Mouse (Mus musculus): ENCODE data around the gene Tcea2. TPM values are rescaled to one million over a fixed set of nuclear protein-coding genes. Genes with fewer than 3 reads are reported as not detected.

Gene Tcea2
- polyA plus RNA-seq, 2 experiments from 2014 or later, result 14.3 to 16.0 TPM

GRCm38 (mm10) chr2:181715382-181715781 is 35.3 kb downstream of the Tcea2 start:
- no peak for ATAC-seq

- no peak for ATAC-seq
Measured at GRCm38 (mm10) chr2:181716991-181717390, 36.9 kb downstream of the Tcea2 start.

- ATAC-seq, result no peak
Measured at GRCm38 (mm10) chr2:181720061-181720460, 40.0 kb downstream of the Tcea2 start.

GRCm38 (mm10) chr2:181721200-181721599 is 41.1 kb downstream of the Tcea2 start:
- ATAC-seq, result no peak

- ATAC-seq, result no peak
Measured at GRCm38 (mm10) chr2:181722213-181722612, 42.1 kb downstream of the Tcea2 start.

- no peak for ATAC-seq
Measured at GRCm38 (mm10) chr2:181727659-181728262, 47.7 kb downstream of the Tcea2 start.

- ATAC-seq, result no peak
Measured at GRCm38 (mm10) chr2:181730051-181730450, 49.9 kb downstream of the Tcea2 start.

Other genes with a start within 250 kb of the Tcea2 start
- 1 to 10 TPM; 3.4 to 4.3 TPM for gene Zbtb46, start 220.9 kb upstream of the Tcea2 start, polyA plus RNA-seq (2017; shearing (Covaris generic))
- gene Abhd16b, start 187.1 kb upstream of the Tcea2 start, polyA plus RNA-seq (2017; shearing (Covaris generic)), result not detected
- 100 to 1,000 TPM; 108 to 109 TPM for gene Tpd52l2, start 183.2 kb upstream of the Tcea2 start, polyA plus RNA-seq (2017; shearing (Covaris generic))
- gene Dnajc5, start 159.8 kb upstream of the Tcea2 start, polyA plus RNA-seq (2017; shearing (Covaris generic)), result 10 to 100 TPM; 39.4 to 46.7 TPM
- gene Uckl1, start 95.4 kb upstream of the Tcea2 start, polyA plus RNA-seq (2017; shearing (Covaris generic)), result 100 to 1,000 TPM; 178 to 280 TPM
- gene Prpf6, start 88.4 kb upstream of the Tcea2 start, polyA plus RNA-seq (2017; shearing (Covaris generic)), result 100 to 1,000 TPM in 1 of 2 experiments, 10 to 100 TPM in 1; 86.8 to 115 TPM
- gene Zfp512b, start 87.5 kb upstream of the Tcea2 start, polyA plus RNA-seq (2017; shearing (Covaris generic)), result 10 to 100 TPM; 19.0 to 45.0 TPM
- gene Samd10, start 81.1 kb upstream of the Tcea2 start, polyA plus RNA-seq (2017; shearing (Covaris generic)), result 1 to 10 TPM; 5.9 to 7.1 TPM
- not detected for gene Gm29797, start 23.3 kb upstream of the Tcea2 start, polyA plus RNA-seq (2017; shearing (Covaris generic))
- not detected for gene Sox18, start 8.7 kb upstream of the Tcea2 start, polyA plus RNA-seq (2017; shearing (Covaris generic))
- 100 to 1,000 TPM; 174 to 198 TPM for gene Rgs19, start 13.7 kb downstream of the Tcea2 start, polyA plus RNA-seq (2017; shearing (Covaris generic))
- gene Lkaaear1, start 18.1 kb downstream of the Tcea2 start, polyA plus RNA-seq (2017; shearing (Covaris generic)), result not detected
- not detected for gene Oprl1, start 34.7 kb downstream of the Tcea2 start, polyA plus RNA-seq (2017; shearing (Covaris generic))
- gene Myt1, start 83.0 kb downstream of the Tcea2 start, polyA plus RNA-seq (2017; shearing (Covaris generic)), result not detected
- 10 to 100 TPM; 65.5 to 69.4 TPM for gene Pcmtd2, start 157.5 kb downstream of the Tcea2 start, polyA plus RNA-seq (2017; shearing (Covaris generic))
- 10 to 100 TPM; 54.0 to 72.0 TPM for gene Polr3k, start 184.0 kb downstream of the Tcea2 start, polyA plus RNA-seq (2017; shearing (Covaris generic))